Mouse (Mus musculus): ENCODE measurements at regions not wholly inside any gene's neighbourhood (a gene's known extent, or its start where the extent isn't known, plus 50 kb on each side); places are given as distances from the start of the nearest gene placed in this dataset.

DNA sequence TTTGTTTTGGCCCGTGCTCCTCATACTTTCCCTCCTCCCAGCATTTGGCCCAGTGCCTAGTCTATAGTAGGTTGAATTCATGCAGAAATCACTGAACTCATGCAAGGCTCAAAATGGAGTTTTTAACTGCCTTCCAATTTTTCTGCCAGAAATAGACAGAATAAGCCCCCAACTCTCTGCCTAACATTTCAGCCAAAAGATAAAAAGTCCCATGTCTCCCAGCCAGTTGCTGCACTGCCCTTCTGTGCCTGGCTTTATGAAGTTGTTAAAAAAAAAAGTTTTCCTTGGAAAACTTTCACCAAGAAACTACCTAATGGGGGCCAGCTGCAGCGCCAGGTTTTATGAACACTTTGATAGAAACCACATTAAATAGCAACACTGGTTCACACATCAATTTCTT, 222.0 kb downstream of the Zic3 start:
- TF ChIP-seq CTCF (IDR thresholded peaks at IDR 0.05; ENCODE audit: low read depth) (no peak), EP300 (optimal IDR thresholded peaks at IDR 0.05) (no peak)

Data from stomach, postnatal 0 days (tissue).